Mouse (Mus musculus): ENCODE measurements around the gene Tceal9. TPM values are rescaled to one million over a fixed set of nuclear protein-coding genes. Genes with fewer than 3 reads are reported as not detected.
"Not testable (repeated sequence)": the region's sequence is repeated elsewhere in the genome, so short reads cannot be mapped to it uniquely, and the experiment has no call there.

The Tceal9 gene
- polyA plus RNA-seq, 1 experiment from 2014 or later: 546 TPM

GRCm38 (mm10) chrX:136267720-136268119 is 22.8 kb downstream of the Tceal9 start:
- H3K9me3 ChIP-seq (replicated peaks; ENCODE audit: control insufficient read depth, low read length): no peaks in the 10 kb centered on the region
- ATAC-seq (ENCODE audit: insufficient read depth, low FRiP score): no peak
- H3K36me3 ChIP-seq (ENCODE audit: control insufficient read depth, insufficient read depth, low read length): no peaks in the 10 kb centered on the region
- WGBS: 58% methylated on average over 5 of the region's 5 CpGs
- H3K27me3 ChIP-seq (ENCODE audit: control insufficient read depth, insufficient read depth, low read length): no peaks in the 10 kb centered on the region
- no peak overlapping the region for H3K4me2 ChIP-seq (ENCODE audit: low read depth, low read length)
- H3K4me3 ChIP-seq (replicated peaks; ENCODE audit: low read length): no peak overlapping the region
- no peak overlapping the region for H3K27ac ChIP-seq (ENCODE audit: low read length)
- no peaks in the 10 kb centered on the region for H3K4me1 ChIP-seq (ENCODE audit: control insufficient read depth, insufficient read depth, low read length)
- no peak overlapping the region for H3K9ac ChIP-seq (ENCODE audit: low read length)

- Histone ChIP-seq H3K9ac (ENCODE audit: low read length) (no peak overlapping the region), H3K27me3 (ENCODE audit: control insufficient read depth, insufficient read depth, low read length) (no peaks in the 10 kb centered on the region), H3K4me2 (ENCODE audit: low read depth, low read length) (no peak overlapping the region), H3K4me3 (replicated peaks; ENCODE audit: low read length) (no peak overlapping the region), H3K36me3 (ENCODE audit: control insufficient read depth, insufficient read depth, low read length) (no peaks in the 10 kb centered on the region), H3K4me1 (ENCODE audit: control insufficient read depth, insufficient read depth, low read length) (no peaks in the 10 kb centered on the region), H3K9me3 (replicated peaks; ENCODE audit: control insufficient read depth, low read length) (no peaks in the 10 kb centered on the region), H3K27ac (ENCODE audit: low read length) (no peak overlapping the region)
- 38% methylated on average over 4 of the region's 4 CpGs for WGBS
- ATAC-seq (ENCODE audit: insufficient read depth, low FRiP score): no peak
Measured at GRCm38 (mm10) chrX:136268173-136268572, 23.3 kb downstream of the Tceal9 start.

GRCm38 (mm10) chrX:136269743-136270392 is 25.0 kb downstream of the Tceal9 start, which contains the start of gene Bex3:
TSS of gene Bex3 (plus strand) at chrX:136270253.
- Histone ChIP-seq H3K4me2 (ENCODE audit: low read depth, low read length) (peak within 1 kb of the TSS; percentile 40), H3K9ac (ENCODE audit: low read length) (peak within 1 kb of the TSS; percentile 58; the same call in 1 of the 2 replicates), H3K4me3 (replicated peaks; ENCODE audit: low read length) (peak within 1 kb of the TSS; percentile 47)
- peak; percentile 96 for ATAC-seq (ENCODE audit: insufficient read depth, low FRiP score)
- not testable (repeated sequence) for H3K27me3 ChIP-seq (ENCODE audit: control insufficient read depth, insufficient read depth, low read length); H3K4me1 ChIP-seq (ENCODE audit: control insufficient read depth, insufficient read depth, low read length); H3K9me3 ChIP-seq (replicated peaks; ENCODE audit: control insufficient read depth, low read length); H3K36me3 ChIP-seq (ENCODE audit: control insufficient read depth, insufficient read depth, low read length); H3K27ac ChIP-seq (ENCODE audit: low read length)
- WGBS: 64% methylated on average over 4 of the region's 30 CpGs

GRCm38 (mm10) chrX:136270393-136271111 is 25.7 kb downstream of the Tceal9 start:
- peak; percentile 59; the same call in 1 of the 2 replicates for ATAC-seq (ENCODE audit: insufficient read depth, low FRiP score)
- 22% methylated on average over 14 of the region's 60 CpGs for WGBS
- not testable (repeated sequence) for H3K27ac ChIP-seq (ENCODE audit: low read length); H3K27me3 ChIP-seq (ENCODE audit: control insufficient read depth, insufficient read depth, low read length); H3K4me1 ChIP-seq (ENCODE audit: control insufficient read depth, insufficient read depth, low read length); H3K36me3 ChIP-seq (ENCODE audit: control insufficient read depth, insufficient read depth, low read length); H3K9me3 ChIP-seq (replicated peaks; ENCODE audit: control insufficient read depth, low read length)
- peak overlapping the region; percentile 40 for H3K4me2 ChIP-seq (ENCODE audit: low read depth, low read length)
- peak overlapping the region; percentile 47 for H3K4me3 ChIP-seq (replicated peaks; ENCODE audit: low read length)
- H3K9ac ChIP-seq (ENCODE audit: low read length): peak overlapping the region; percentile 58; the same call in 1 of the 2 replicates

- no peak for ATAC-seq (ENCODE audit: insufficient read depth, low FRiP score)
- Histone ChIP-seq H3K4me1 (ENCODE audit: control insufficient read depth, insufficient read depth, low read length) (no peaks in the 10 kb centered on the region), H3K36me3 (ENCODE audit: control insufficient read depth, insufficient read depth, low read length) (no peaks in the 10 kb centered on the region), H3K9ac (ENCODE audit: low read length) (no peak overlapping the region), H3K27ac (ENCODE audit: low read length) (no peak overlapping the region), H3K4me3 (replicated peaks; ENCODE audit: low read length) (no peak overlapping the region), H3K9me3 (replicated peaks; ENCODE audit: control insufficient read depth, low read length) (no peaks in the 10 kb centered on the region), H3K4me2 (ENCODE audit: low read depth, low read length) (no peak overlapping the region), H3K27me3 (ENCODE audit: control insufficient read depth, insufficient read depth, low read length) (no peaks in the 10 kb centered on the region; the same call in 1 of the 2 replicates)
- WGBS: 20% methylated on average over 3 of the region's 3 CpGs
Measured at GRCm38 (mm10) chrX:136274542-136274941, 29.7 kb downstream of the Tceal9 start.

GRCm38 (mm10) chrX:136275386-136275785 is 30.5 kb downstream of the Tceal9 start:
- WGBS: 46% methylated on average over 3 of the region's 3 CpGs
- H3K27ac ChIP-seq (ENCODE audit: low read length): no peak overlapping the region

GRCm38 (mm10) chrX:136277577-136277976 is 32.7 kb downstream of the Tceal9 start:
- Histone ChIP-seq H3K4me3 (replicated peaks; ENCODE audit: low read length) (no peak overlapping the region), H3K9ac (ENCODE audit: low read length) (no peak overlapping the region), H3K4me1 (ENCODE audit: control insufficient read depth, insufficient read depth, low read length) (no peaks in the 10 kb centered on the region), H3K27ac (ENCODE audit: low read length) (no peak overlapping the region), H3K36me3 (ENCODE audit: control insufficient read depth, insufficient read depth, low read length) (no peaks in the 10 kb centered on the region), H3K4me2 (ENCODE audit: low read depth, low read length) (no peak overlapping the region), H3K27me3 (ENCODE audit: control insufficient read depth, insufficient read depth, low read length) (no peaks in the 10 kb centered on the region; the same call in 1 of the 2 replicates), H3K9me3 (replicated peaks; ENCODE audit: control insufficient read depth, low read length) (no peaks in the 10 kb centered on the region)
- ATAC-seq (ENCODE audit: insufficient read depth, low FRiP score): no peak
- WGBS: 79% methylated on average over 7 of the region's 7 CpGs

More at GRCm38 (mm10) chrX:136275386-136275785, 30.5 kb downstream of the Tceal9 start:
- Histone ChIP-seq H3K9ac (ENCODE audit: low read length) (no peak overlapping the region), H3K4me3 (replicated peaks; ENCODE audit: low read length) (no peak overlapping the region), H3K4me2 (ENCODE audit: low read depth, low read length) (no peak overlapping the region), H3K27me3 (ENCODE audit: control insufficient read depth, insufficient read depth, low read length) (no peaks in the 10 kb centered on the region; the same call in 1 of the 2 replicates), H3K36me3 (ENCODE audit: control insufficient read depth, insufficient read depth, low read length) (no peaks in the 10 kb centered on the region), H3K4me1 (ENCODE audit: control insufficient read depth, insufficient read depth, low read length) (no peaks in the 10 kb centered on the region), H3K9me3 (replicated peaks; ENCODE audit: control insufficient read depth, low read length) (no peaks in the 10 kb centered on the region)
- no peak for ATAC-seq (ENCODE audit: insufficient read depth, low FRiP score)

- H3K4me1 ChIP-seq (ENCODE audit: control insufficient read depth, insufficient read depth, low read length): no peaks in the 10 kb centered on the region
- H3K4me2 ChIP-seq (ENCODE audit: low read depth, low read length): no peak overlapping the region
- no peaks in the 10 kb centered on the region; the same call in 1 of the 2 replicates for H3K27me3 ChIP-seq (ENCODE audit: control insufficient read depth, insufficient read depth, low read length)
- ATAC-seq (ENCODE audit: insufficient read depth, low FRiP score): no peak
- no peak overlapping the region for H3K9ac ChIP-seq (ENCODE audit: low read length)
- no peak overlapping the region for H3K4me3 ChIP-seq (replicated peaks; ENCODE audit: low read length)
- H3K9me3 ChIP-seq (replicated peaks; ENCODE audit: control insufficient read depth, low read length): no peaks in the 10 kb centered on the region
- H3K36me3 ChIP-seq (ENCODE audit: control insufficient read depth, insufficient read depth, low read length): no peaks in the 10 kb centered on the region
- H3K27ac ChIP-seq (ENCODE audit: low read length): no peak overlapping the region
Measured at GRCm38 (mm10) chrX:136278401-136278800, 33.5 kb downstream of the Tceal9 start.

GRCm38 (mm10) chrX:136279410-136279809 is 34.5 kb downstream of the Tceal9 start:
- H3K27me3 ChIP-seq (ENCODE audit: control insufficient read depth, insufficient read depth, low read length): no peaks in the 10 kb centered on the region; the same call in 1 of the 2 replicates
- no peak overlapping the region for H3K27ac ChIP-seq (ENCODE audit: low read length)
- H3K36me3 ChIP-seq (ENCODE audit: control insufficient read depth, insufficient read depth, low read length): no peaks in the 10 kb centered on the region
- no peak overlapping the region for H3K4me2 ChIP-seq (ENCODE audit: low read depth, low read length)
- H3K4me1 ChIP-seq (ENCODE audit: control insufficient read depth, insufficient read depth, low read length): no peaks in the 10 kb centered on the region
- no peaks in the 10 kb centered on the region for H3K9me3 ChIP-seq (replicated peaks; ENCODE audit: control insufficient read depth, low read length)
- WGBS: 78% methylated on average over 5 of the region's 5 CpGs
- no peak for ATAC-seq (ENCODE audit: insufficient read depth, low FRiP score)
- no peak overlapping the region for H3K4me3 ChIP-seq (replicated peaks; ENCODE audit: low read length)
- no peak overlapping the region for H3K9ac ChIP-seq (ENCODE audit: low read length)
